Mouse (Mus musculus) lung, adult 2 months (tissue): ENCODE measurements around the gene Ccr9.

Experiments
- CTCF ChIP-seq: fragments of 200-500 bp; IDR thresholded peaks from 2 replicates; pipeline ENCODE4 v1.5.1; 2011; ENCODE audit warnings: mild to moderate bottlenecking, low read length, control low read depth; ENCODE audit not compliant: insufficient read depth
- POLR2A ChIP-seq: fragments of 200-500 bp; IDR thresholded peaks from 2 replicates; pipeline ENCODE4 v1.6.1; 2011; ENCODE audit warnings: low read depth, mild to moderate bottlenecking, control low read depth, low read length, borderline replicate concordance; ENCODE audit errors: extremely low read depth

GRCm38 (mm10) chr9:123665645-123666044 lies 12.6 kb upstream of the Ccr9 start:
- TF ChIP-seq POLR2A = no peak
- peak; percentile 41 for TF ChIP-seq CTCF
